Mouse (Mus musculus): ENCODE results near the gene Snapc3. TPM values are rescaled to one million over a fixed set of nuclear protein-coding genes. Genes with fewer than 3 reads are reported as not detected.

The Snapc3 gene
- 32.1 TPM for polyA plus RNA-seq (2015; fragmentation: Illumina TruSeq; extraction: RNeasy Lipid Tissue Mini Kit (QIAGEN cat#74804); ENCODE audit: low read depth, low replicate concordance)

GRCm38 (mm10) chr4:83417160-83417819 is at the start of gene Snapc3:
Snapc3 (plus strand) TSS chr4:83417724.

DNA sequence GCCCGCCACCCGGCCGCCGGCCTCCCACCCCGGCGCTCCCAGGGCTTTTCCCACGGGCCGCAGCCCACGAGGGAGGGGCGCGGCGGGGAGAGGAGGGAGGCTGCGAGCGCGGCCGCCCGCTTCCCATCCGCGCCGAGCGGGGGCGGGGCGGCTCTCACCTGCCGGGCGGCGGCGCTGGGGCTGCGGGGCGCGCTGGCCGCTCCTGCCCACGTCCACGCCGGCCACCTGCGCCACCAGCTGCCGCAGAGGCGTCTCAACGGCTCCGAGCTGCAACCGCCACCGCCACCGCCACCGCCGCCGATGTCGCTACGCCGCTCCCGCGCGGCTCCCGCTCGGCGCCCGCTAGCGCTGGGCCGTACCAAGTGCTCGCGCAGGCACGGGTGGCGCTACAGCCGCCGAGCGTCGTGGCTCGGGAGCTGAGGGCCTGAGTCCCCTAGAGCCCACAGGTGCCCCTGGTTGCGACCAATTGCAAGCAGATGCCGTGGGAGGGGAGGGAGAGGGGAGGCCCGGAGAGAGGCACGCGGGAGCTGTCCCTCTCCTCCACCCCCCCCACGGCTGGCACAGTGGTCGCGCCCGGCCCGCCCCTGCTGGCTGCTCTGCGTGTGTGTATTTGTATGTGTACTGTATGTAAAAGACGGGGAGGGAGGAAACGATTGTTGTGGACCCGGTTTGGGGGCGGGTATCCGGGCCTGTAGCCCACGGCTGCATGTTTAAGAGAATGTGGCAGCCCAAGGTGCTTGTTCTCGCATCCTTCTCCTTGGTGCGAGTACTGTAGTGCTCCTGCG is 68.8 kb downstream of the Snapc3 start, which contains the start of gene Psip1:
Gene Psip1 (minus strand): TSS at position 343 of the 785 bp plus-strand sequence.

Other genes with a start within 250 kb of the Snapc3 start
- 38.8 TPM for gene Ttc39b, start 93.5 kb upstream of the Snapc3 start, polyA plus RNA-seq (2015; fragmentation: Illumina TruSeq; extraction: RNeasy Lipid Tissue Mini Kit (QIAGEN cat#74804); ENCODE audit: low read depth, low replicate concordance)
- gene Psip1, start 68.7 kb downstream of the Snapc3 start, polyA plus RNA-seq (2015; fragmentation: Illumina TruSeq; extraction: RNeasy Lipid Tissue Mini Kit (QIAGEN cat#74804); ENCODE audit: low read depth, low replicate concordance): 241 TPM
- gene Ccdc171, start 107.8 kb downstream of the Snapc3 start, polyA plus RNA-seq (2015; fragmentation: Illumina TruSeq; extraction: RNeasy Lipid Tissue Mini Kit (QIAGEN cat#74804); ENCODE audit: low read depth, low replicate concordance): 1.8 TPM